Mouse (Mus musculus) urinary bladder, postnatal 0 days (tissue): ENCODE results near the gene Olfr850. TPM values are rescaled to one million over a fixed set of nuclear protein-coding genes. Genes with fewer than 3 reads are reported as not detected.

ENCODE experiments used
- polyA plus RNA-seq: library from polyadenylated mRNA; unstranded; fragments of >200 nt; fragmentation: Nextera tagmentation; extraction: Ambion mirVana; gene quantifications from 2 replicates; pipeline ENCODE4 v1.2.1, GENCODE M21; 2015

Olfr850 gene
- not detected in 2 replicates for polyA plus RNA-seq

DNA sequence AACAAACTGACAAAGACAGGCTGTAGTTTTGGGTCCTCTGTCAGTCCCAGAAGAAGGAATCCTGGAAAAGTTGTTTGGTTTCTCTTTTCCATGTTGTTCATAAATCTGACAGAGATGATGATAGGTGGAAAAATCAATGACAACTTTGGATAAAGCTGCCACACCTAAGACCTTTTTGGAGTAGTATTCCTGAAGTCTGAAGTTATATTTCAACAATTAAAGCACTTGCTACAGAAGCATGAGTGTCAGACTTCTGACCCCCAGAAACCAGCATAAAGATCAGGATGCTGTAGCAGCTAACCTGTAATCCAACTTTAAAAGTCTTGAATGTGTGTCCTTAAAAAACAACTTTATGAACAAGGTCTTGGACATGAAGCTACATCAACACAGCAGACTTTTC, at the start of gene Olfr850:
TSS of gene Olfr850 (minus strand) at position 101 of the 400 bp plus-strand sequence.

DNA sequence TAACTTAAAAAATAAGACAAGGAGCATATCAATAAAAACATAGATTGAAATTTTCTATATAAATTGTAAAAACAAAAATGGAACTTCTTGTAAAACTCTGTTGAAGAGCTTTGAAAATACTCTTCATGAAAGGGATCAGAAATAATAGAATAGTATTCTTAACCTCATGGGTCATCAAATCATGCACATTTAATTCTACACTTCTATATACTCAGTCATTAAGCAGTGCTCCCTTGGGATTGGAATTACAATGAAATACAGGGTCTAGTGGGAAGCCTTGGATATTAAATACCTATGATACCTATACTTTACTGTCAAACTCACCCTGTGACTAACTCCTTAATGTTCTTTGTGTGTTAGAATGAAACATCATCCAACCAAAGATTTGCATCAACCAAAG, 14.9 kb upstream of the Olfr850 start, which contains the start of gene Olfr851:
TSS of gene Olfr851 (plus strand) at position 301 of the 400 bp plus-strand sequence.

DNA sequence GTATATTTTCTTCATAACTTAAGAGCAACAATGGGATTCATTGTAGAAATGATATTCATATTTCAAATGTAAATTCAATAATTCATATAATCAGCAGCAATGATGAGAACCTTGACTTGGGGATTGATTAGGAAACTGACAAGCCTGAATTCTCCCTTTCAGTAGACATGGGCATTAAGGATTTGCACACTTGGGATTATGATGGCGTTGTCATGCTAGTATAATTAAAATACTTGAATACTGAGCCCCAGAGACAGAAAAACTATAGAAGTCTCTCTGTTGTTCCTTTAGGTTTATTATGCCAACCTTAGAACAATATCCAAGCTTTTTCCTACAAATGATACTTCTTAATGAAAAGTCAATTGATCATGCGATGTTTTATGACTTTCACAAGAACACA, 38.1 kb downstream of the Olfr850 start, which contains the start of gene Olfr849:
TSS of gene Olfr849 (plus strand) at position 301 of the 400 bp plus-strand sequence.

Other genes starting within 250 kb of the Olfr850 start
- gene Olfr843, start 226.3 kb downstream of the Olfr850 start, polyA plus RNA-seq: not detected in 2 replicates
- not detected in 2 replicates for gene Olfr844, start 161.9 kb downstream of the Olfr850 start, polyA plus RNA-seq
- not detected in 2 replicates for gene Olfr845, start 141.8 kb downstream of the Olfr850 start, polyA plus RNA-seq
- gene Olfr846, start 114.2 kb downstream of the Olfr850 start, polyA plus RNA-seq: not detected in 2 replicates
- gene Olfr847, start 99.6 kb downstream of the Olfr850 start, polyA plus RNA-seq: not detected in 2 replicates
- not detected in 2 replicates for gene Olfr849, start 38.0 kb downstream of the Olfr850 start, polyA plus RNA-seq
- not detected in 2 replicates for gene Olfr851, start 15.0 kb upstream of the Olfr850 start, polyA plus RNA-seq
- gene Olfr853, start 62.8 kb upstream of the Olfr850 start, polyA plus RNA-seq: not detected in 2 replicates
- not detected in 2 replicates for gene Olfr854, start 89.1 kb upstream of the Olfr850 start, polyA plus RNA-seq
- gene Olfr855, start 104.4 kb upstream of the Olfr850 start, polyA plus RNA-seq: not detected in 2 replicates
- 11.2 and 12.9 TPM in 2 replicates for gene Zfp317, start 143.9 kb upstream of the Olfr850 start, polyA plus RNA-seq
- gene Olfr857, start 231.2 kb upstream of the Olfr850 start, polyA plus RNA-seq: not detected in 2 replicates